Mouse (Mus musculus) forebrain, embryonic 11.5 days (tissue): Measurements from ENCODE around the gene Bcl7c. TPM values are rescaled to one million over a fixed set of nuclear protein-coding genes. Genes with fewer than 3 reads are reported as not detected.
"Not testable (repeated sequence)": the region's sequence is repeated elsewhere in the genome, so short reads cannot be mapped to it uniquely, and the experiment has no call there.

Source experiments
- ATAC-seq: fragments of 200-750 bp; cut with Nextera tagmentation; replicated peaks from 2 replicates; pipeline ENCODE4 v1.8.0; 2017; ENCODE audit warnings: moderate TSS enrichment; ENCODE audit not compliant: low FRiP score
- DNase-seq: peaks from one replicate; pipeline ENCODE4 v3.0.0-alpha.2; 2017; ENCODE audit warnings: low spot score
- H3K27ac ChIP-seq: fragments of 300-500 bp; sonication (generic); 2 replicates; pipeline ENCODE4 v1.5.1; 2014; ENCODE audit warnings: low read depth, low read length
- H3K27me3 ChIP-seq: fragments of 300-500 bp; sonication (generic); 2 replicates; pipeline ENCODE4 v1.6.1; 2014; ENCODE audit warnings: mild to moderate bottlenecking, low read length, mixed read lengths; ENCODE audit not compliant: control insufficient read depth, insufficient read depth
- H3K36me3 ChIP-seq: fragments of 300-500 bp; sonication (generic); 2 replicates; pipeline ENCODE4 v1.6.1; 2014; ENCODE audit warnings: mild to moderate bottlenecking, low read length, moderate library complexity, mixed read lengths; ENCODE audit not compliant: control insufficient read depth, insufficient read depth
- H3K4me1 ChIP-seq: fragments of 300-500 bp; sonication (generic); replicated peaks from 2 replicates; pipeline ENCODE4 v1.6.1; 2014; ENCODE audit warnings: low read length, mixed read lengths; ENCODE audit not compliant: control insufficient read depth, insufficient read depth
- H3K4me2 ChIP-seq: fragments of 300-500 bp; sonication (generic); 2 replicates; pipeline ENCODE4 v1.6.1; 2014; ENCODE audit warnings: low read depth, mild to moderate bottlenecking, low read length, moderate library complexity, mixed read lengths; ENCODE audit not compliant: severe bottlenecking
- H3K4me3 ChIP-seq: fragments of 300-500 bp; sonication (generic); 2 replicates; pipeline ENCODE4 v1.5.1; 2014; ENCODE audit warnings: low read depth, low read length
- H3K9ac ChIP-seq: fragments of 300-500 bp; sonication (generic); 2 replicates; pipeline ENCODE4 v1.6.1; 2014; ENCODE audit warnings: low read length
- H3K9me3 ChIP-seq: fragments of 300-500 bp; sonication (generic); 2 replicates; pipeline ENCODE4 v1.6.1; 2016; ENCODE audit warnings: low read length, mixed read lengths; ENCODE audit not compliant: control insufficient read depth
- WGBS: fragments of 180-500 bp; shearing (Covaris S2); extraction: QIAGEN DNeasy Blood & Tissue Kit; methylation state at CpG from one replicate; pipeline ENCODE4 v1.1.7; 2014; 5-methylcytosine and 5-hydroxymethylcytosine counted together
- polyA plus RNA-seq: library from polyadenylated mRNA; unstranded; fragments of >200 nt; fragmentation: Nextera tagmentation; extraction: Ambion mirVana; gene quantifications from 2 replicates; pipeline ENCODE4 v1.2.1, GENCODE M21; 2014

Gene Bcl7c
- polyA plus RNA-seq, 1 experiment from 2014 or later = 59.5 TPM

DNA sequence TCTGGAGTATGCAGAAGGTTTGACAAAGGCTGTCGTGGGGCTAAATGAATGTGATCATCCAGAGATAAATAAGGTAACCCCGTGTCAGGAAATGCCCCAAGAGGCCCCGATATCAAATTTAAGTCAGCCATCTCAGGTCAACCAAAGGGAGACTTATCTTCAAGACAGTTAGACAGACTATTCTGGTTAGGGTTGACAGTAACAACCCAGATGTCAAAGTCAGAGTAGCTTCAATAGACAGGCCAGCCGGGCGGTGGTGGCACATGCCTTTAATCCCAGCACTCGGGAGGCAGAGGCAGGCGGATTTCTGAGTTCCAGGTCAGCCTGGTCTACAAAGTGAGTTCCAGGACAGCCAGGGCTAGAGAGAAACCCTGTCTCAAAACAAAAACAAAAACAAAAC, 15.0 kb downstream of the Bcl7c start:
- not testable (repeated sequence) for H3K9ac ChIP-seq, H3K27ac ChIP-seq, H3K4me3 ChIP-seq, H3K36me3 ChIP-seq, H3K9me3 ChIP-seq, H3K4me2 ChIP-seq, ATAC-seq, H3K27me3 ChIP-seq, H3K4me1 ChIP-seq, DNase-seq
- WGBS = 90% methylated on average over 7 of the region's 7 CpGs

DNA sequence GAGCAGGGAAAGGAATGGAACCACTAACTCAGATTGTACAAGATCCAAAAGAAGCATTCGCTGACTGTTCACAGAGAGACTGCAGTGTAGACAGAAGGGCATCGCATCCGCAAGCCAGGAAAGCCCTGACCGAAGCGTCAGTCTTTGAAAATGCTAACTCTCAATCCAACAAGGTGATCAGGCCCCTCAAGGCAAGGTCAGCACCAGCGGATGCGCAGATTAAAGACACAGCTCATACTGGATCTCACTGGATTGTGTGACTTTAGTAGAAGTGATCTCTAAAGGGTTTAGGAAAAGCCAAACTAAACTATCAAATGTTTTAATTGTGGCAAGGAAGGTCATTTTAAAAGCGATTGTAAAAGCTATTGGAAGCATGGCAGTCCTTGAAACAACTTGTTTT, 15.4 kb downstream of the Bcl7c start:
- Histone ChIP-seq H3K4me1 (peaks cover 4% of the 10 kb centered on the region; the same call in 1 of the 2 replicates), H3K36me3 (no peaks in the 10 kb centered on the region), H3K27ac (no peak overlapping the region), H3K9me3 (no peaks in the 10 kb centered on the region), H3K4me3 (no peak overlapping the region), H3K27me3 (no peaks in the 10 kb centered on the region), H3K9ac (no peak overlapping the region), H3K4me2 (no peak overlapping the region)
- WGBS = 91% methylated on average over 8 of the region's 8 CpGs
- DNase-seq (no peak), ATAC-seq (no peak)

DNA sequence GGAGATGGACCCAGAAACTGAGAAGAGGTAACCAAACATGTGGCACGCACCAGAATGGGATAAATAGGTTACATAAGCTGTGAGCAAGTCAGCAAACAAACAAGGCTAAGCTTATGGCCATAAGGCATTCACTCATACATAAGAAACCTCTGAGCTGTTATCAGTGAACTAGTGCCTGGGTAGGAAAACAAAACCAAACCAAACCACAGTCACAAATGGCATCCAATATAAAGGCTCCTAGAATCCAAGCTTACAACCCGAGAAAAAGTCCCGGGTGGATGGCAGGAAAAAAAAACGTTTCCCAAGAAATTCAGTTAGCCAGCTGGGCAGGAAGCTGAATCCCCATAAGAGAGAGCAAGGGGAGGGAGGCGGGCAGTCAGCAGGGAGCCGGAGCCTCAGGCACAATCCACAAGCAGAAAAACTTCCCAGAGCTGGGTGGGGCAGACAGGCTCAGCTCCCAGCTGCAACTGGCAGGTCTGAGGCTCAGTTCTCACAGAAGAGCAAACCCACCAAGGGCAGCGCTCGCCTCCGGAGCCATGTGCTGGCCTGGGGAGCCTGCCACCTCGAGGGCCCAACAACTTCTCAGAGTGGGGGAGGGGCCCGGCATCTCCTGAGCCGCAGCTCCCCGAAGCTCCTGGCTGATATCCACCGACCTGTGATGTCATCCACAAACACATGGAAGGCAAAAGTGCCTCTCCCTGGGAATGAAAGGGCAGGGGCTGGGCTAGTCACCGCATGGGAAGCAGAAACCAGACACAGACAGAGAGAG, 17.3 kb downstream of the Bcl7c start:
- H3K36me3 ChIP-seq = no peaks in the 10 kb centered on the region
- DNase-seq (peak; percentile 75), ATAC-seq (peak; percentile 56)
- no peaks in the 10 kb centered on the region for H3K9me3 ChIP-seq
- peak overlapping the region; percentile 42 for H3K4me2 ChIP-seq
- peak overlapping the region; percentile 40 for H3K9ac ChIP-seq
- H3K4me3 ChIP-seq = 0 out of 2 replicates have a peak overlapping the region, but pooled peaks have one; percentile 7
- H3K4me1 ChIP-seq = peaks cover 4% of the 10 kb centered on the region; the same call in 1 of the 2 replicates
- peak overlapping the region; percentile 33; the same call in 1 of the 2 replicates for H3K27ac ChIP-seq
- no peaks in the 10 kb centered on the region for H3K27me3 ChIP-seq
- 4% methylated on average over 15 of the region's 15 CpGs for WGBS

DNA sequence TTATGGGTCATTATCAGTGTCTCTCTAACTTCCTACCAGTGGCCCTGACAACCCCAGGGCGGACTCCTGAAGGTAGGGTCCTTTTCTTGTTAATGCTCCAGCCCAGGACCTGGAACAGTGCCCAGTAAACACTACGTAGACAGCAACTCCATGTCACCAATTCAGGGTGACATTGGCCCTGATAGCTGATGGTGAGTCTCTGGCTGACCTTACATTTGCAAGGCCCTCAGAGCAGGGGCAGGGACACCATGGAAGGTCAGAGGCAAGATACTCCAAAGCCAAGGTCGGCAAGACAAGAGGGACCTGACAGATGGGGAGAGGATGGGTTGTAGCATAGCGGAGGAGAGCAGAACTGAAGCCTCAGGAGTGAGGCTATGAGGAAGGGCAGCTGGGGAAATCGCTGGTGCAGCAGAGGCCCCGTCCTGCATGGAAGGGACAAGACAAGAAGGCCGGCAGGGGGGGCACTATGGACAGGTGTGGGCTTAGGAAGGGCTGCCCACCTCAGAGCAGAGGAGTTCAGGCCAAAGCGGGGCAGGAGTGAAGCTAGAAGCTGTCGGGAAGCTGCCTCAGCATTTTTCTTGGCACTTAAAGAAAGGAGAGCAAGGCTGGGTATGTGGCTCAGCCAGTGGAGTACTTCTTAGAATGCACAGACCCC, 19.0 kb downstream of the Bcl7c start:
- WGBS = 68% methylated on average over 9 of the region's 9 CpGs

DNA sequence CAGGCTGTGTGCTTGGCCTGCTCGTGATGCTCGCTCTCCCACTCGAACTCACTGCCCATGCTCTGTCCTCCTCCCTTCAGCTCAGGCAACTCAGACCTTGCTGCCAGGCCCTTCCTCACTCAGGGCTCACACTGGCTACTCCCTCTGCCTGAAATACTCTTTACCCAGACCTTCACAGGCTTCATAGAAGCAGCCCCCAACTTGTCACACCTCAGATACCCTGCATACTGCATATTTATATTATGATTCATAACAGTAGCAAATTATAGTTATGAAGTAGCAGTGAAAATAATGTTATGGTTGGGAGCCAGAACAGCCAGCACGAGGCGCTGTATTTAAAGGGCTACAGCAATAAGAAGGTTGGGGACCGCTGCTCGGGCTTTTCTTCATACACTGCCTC, 19.8 kb downstream of the Bcl7c start:
- Histone ChIP-seq H3K27ac (no peak overlapping the region), H3K4me2 (no peak overlapping the region), H3K36me3 (no peaks in the 10 kb centered on the region), H3K4me3 (no peak overlapping the region), H3K27me3 (no peaks in the 10 kb centered on the region), H3K9me3 (no peaks in the 10 kb centered on the region), H3K9ac (no peak overlapping the region), H3K4me1 (peaks cover 4% of the 10 kb centered on the region; the same call in 1 of the 2 replicates)
- 88% methylated on average over 7 of the region's 7 CpGs for WGBS
- no peak for ATAC-seq
- DNase-seq = no peak

More for the DNA sequence above, 19.0 kb downstream of the Bcl7c start:
- Histone ChIP-seq H3K9me3 (no peaks in the 10 kb centered on the region), H3K27me3 (no peaks in the 10 kb centered on the region), H3K4me2 (no peak overlapping the region), H3K27ac (no peak overlapping the region), H3K4me3 (no peak overlapping the region), H3K36me3 (no peaks in the 10 kb centered on the region), H3K4me1 (peaks cover 4% of the 10 kb centered on the region; the same call in 1 of the 2 replicates), H3K9ac (no peak overlapping the region)
- no peak for DNase-seq
- ATAC-seq = no peak

DNA sequence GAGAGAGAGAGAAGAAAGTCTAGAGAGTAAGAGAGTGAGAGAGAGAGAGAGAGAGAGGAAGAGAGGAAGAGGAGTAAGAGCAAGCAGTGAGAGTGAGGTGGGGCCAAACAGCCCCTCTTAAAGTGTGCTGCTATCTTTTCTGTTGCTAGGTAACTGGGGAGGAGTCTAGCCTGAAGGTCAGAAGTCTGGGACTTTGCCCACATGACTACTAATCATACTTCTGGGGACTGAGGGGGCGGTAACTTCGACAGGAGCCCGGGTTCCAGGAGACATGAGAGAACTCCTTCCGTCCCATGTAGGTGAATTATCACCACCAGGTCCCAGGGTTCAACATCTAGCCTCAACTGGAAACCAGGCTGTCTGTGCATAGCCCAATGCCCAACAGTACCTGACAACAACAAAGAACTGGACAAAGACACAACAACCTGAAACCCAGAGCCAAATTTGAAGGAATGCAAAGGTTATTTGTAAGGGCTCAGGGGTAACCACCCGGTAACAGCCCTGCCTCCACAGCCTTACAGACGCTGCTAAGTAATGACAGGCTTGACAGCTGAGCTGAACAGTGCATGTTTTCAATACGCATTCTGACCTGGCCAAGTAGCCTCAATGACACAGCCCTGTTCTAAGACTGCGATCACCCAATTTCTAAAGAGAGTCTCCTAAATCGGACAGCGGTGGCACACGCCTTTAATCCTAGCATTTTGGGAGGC, 21.8 kb downstream of the Bcl7c start:
- H3K4me1 ChIP-seq = peaks cover 4% of the 10 kb centered on the region; the same call in 1 of the 2 replicates
- H3K9me3 ChIP-seq = no peaks in the 10 kb centered on the region
- no peak for DNase-seq
- no peaks in the 10 kb centered on the region for H3K36me3 ChIP-seq
- no peaks in the 10 kb centered on the region for H3K27me3 ChIP-seq
- no peak overlapping the region for H3K27ac ChIP-seq
- no peak overlapping the region for H3K4me3 ChIP-seq
- ATAC-seq = no peak
- H3K9ac ChIP-seq = no peak overlapping the region
- WGBS = 86% methylated on average over 11 of the region's 11 CpGs
- H3K4me2 ChIP-seq = no peak overlapping the region

DNA sequence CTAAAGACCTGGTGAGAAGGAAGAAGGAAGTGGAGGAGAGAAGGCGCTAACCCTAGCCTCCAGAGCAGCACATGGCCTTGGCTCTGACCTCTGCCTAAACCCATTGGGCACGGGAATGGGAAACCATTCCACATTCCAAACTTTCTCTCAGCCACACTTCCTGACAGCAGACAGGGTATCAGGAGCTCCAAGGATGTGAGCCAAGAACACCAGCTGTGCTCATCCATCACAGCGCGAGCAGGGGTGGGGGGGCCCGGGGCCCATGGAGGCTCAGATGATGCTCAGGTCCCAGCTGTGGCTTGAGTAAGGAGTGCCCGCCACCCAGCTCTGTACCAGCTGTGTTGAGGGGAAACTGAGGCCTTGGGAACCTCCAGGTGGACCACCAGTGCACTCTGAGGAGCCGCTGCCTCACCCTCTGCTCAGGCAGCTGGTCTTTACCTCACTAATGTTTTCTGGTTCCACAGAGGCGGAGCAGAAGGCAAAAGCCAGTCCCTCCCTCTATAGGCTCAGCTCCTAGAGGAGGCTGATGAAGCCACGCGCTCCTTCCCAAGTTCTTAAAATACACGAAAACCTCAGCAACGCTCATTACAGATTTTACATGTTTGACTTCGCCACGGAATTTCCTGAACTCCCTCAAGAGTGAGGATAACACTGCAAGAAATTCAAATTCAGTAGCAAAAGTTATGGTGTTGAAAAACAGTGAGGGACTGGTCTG, 23.3 kb downstream of the Bcl7c start:
- Histone ChIP-seq H3K4me2 (no peak overlapping the region), H3K36me3 (no peaks in the 10 kb centered on the region)
- 88% methylated on average over 14 of the region's 14 CpGs for WGBS

DNA sequence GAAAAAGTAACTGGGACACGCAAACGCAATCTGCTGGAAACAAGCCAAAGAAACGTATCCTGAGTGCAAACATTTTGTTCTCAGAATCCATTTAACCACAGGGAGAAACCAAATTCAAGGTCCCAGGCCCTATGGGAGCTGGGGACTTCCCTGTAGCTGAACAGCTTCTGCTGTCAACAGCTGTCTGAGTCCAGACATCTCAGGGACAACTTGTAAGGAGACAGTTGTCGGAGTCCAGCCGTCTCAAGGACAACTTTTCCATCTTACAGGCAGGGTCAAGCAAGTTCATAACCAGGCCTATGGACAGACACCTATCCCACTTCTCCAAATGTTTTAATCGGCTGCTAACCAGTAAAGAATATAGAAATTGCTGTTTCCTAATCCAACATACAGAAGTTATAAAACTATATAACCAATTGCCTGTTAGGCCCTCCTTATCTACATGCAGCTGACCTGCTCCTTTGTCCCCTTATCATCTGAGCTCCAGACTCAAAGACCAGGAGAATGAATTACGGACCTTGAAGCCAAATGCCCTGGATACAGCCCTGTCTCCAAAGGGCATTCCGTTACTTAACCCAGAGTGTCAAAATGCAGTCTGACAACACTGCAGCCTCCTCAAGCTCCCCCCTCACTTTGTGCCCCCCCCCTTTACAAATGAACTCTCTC, 26.7 kb downstream of the Bcl7c start:
- no peak overlapping the region for H3K4me2 ChIP-seq
- H3K4me3 ChIP-seq = no peak overlapping the region
- H3K36me3 ChIP-seq = no peaks in the 10 kb centered on the region
- no peak overlapping the region for H3K9ac ChIP-seq
- ATAC-seq = no peak
- no peaks in the 10 kb centered on the region for H3K27me3 ChIP-seq
- DNase-seq = no peak
- H3K9me3 ChIP-seq = no peaks in the 10 kb centered on the region
- H3K4me1 ChIP-seq = no peaks in the 10 kb centered on the region
- WGBS = 92% methylated on average over 8 of the region's 8 CpGs
- no peak overlapping the region for H3K27ac ChIP-seq

More for the DNA sequence above, 23.3 kb downstream of the Bcl7c start:
- DNase-seq = no peak
- no peak overlapping the region for H3K9ac ChIP-seq
- no peak overlapping the region for H3K27ac ChIP-seq
- ATAC-seq = no peak
- no peaks in the 10 kb centered on the region for H3K4me1 ChIP-seq
- H3K9me3 ChIP-seq = no peaks in the 10 kb centered on the region
- no peak overlapping the region for H3K4me3 ChIP-seq
- no peaks in the 10 kb centered on the region for H3K27me3 ChIP-seq
